Mouse (Mus musculus) midbrain, embryonic 11.5 days (tissue): ENCODE data around the gene Cbx7. TPM values are rescaled to one million over a fixed set of nuclear protein-coding genes. Genes with fewer than 3 reads are reported as not detected.

Source experiments
- ATAC-seq: fragments of 200-750 bp; cut with Nextera tagmentation; 2 replicates; pipeline ENCODE4 v1.8.0; 2017; ENCODE audit warnings: moderate TSS enrichment, moderate library complexity; ENCODE audit not compliant: low FRiP score
- DNase-seq: peaks from one replicate; pipeline ENCODE4 v3.0.0; 2015; ENCODE audit warnings: low spot score; ENCODE audit errors: missing footprints
- H3K27ac ChIP-seq: fragments of 300-500 bp; sonication (generic); 2 replicates; pipeline ENCODE4 v1.5.1; 2014; ENCODE audit warnings: low read depth, low read length
- H3K27me3 ChIP-seq: fragments of 300-500 bp; sonication (generic); 2 replicates; pipeline ENCODE4 v1.6.1; 2014; ENCODE audit warnings: mild to moderate bottlenecking, low read length, moderate library complexity, mixed read lengths; ENCODE audit not compliant: control insufficient read depth, insufficient read depth
- H3K36me3 ChIP-seq: fragments of 300-500 bp; sonication (generic); 2 replicates; pipeline ENCODE4 v1.6.1; 2014; ENCODE audit warnings: mild to moderate bottlenecking, low read length, moderate library complexity, mixed read lengths; ENCODE audit not compliant: control insufficient read depth, insufficient read depth
- H3K4me1 ChIP-seq: fragments of 300-500 bp; sonication (generic); 2 replicates; pipeline ENCODE4 v1.6.1; 2014; ENCODE audit warnings: low read length; ENCODE audit not compliant: control insufficient read depth, insufficient read depth
- H3K4me2 ChIP-seq: fragments of 300-500 bp; sonication (generic); 2 replicates; pipeline ENCODE4 v1.6.1; 2014; ENCODE audit warnings: mild to moderate bottlenecking, moderate library complexity
- H3K4me3 ChIP-seq: fragments of 300-500 bp; sonication (generic); 2 replicates; pipeline ENCODE4 v1.5.1; 2014; ENCODE audit warnings: low read depth, low read length
- H3K9ac ChIP-seq: fragments of 300-500 bp; sonication (generic); 2 replicates; pipeline ENCODE4 v1.6.1; 2014; ENCODE audit warnings: low read length
- H3K9me3 ChIP-seq: fragments of 300-500 bp; sonication (generic); 2 replicates; pipeline ENCODE4 v1.6.1; 2016; ENCODE audit warnings: low read length; ENCODE audit not compliant: control insufficient read depth
- WGBS: fragments of 180-500 bp; shearing (Covaris S2); extraction: QIAGEN DNeasy Blood & Tissue Kit; methylation state at CpG from one replicate; pipeline ENCODE4 v1.1.7; 2014; 5-methylcytosine and 5-hydroxymethylcytosine counted together
- polyA plus RNA-seq: library from polyadenylated mRNA; unstranded; fragments of >200 nt; fragmentation: Nextera tagmentation; extraction: Ambion mirVana; gene quantifications from 2 replicates; pipeline ENCODE4 v1.2.1, GENCODE M21; 2014

Gene Cbx7
- polyA plus RNA-seq, 1 experiment from 2014 or later, result 1.9 TPM

- DNase-seq (peak; percentile 35), ATAC-seq (no peak)
- no peaks in the 10 kb centered on the region for H3K36me3 ChIP-seq
- H3K27me3 ChIP-seq, result peaks cover 18% of the 10 kb centered on the region
- WGBS, result 84% methylated on average over 2 of the region's 2 CpGs
- no peak overlapping the region for H3K27ac ChIP-seq
- peaks cover 14% of the 10 kb centered on the region for H3K4me1 ChIP-seq
- H3K9ac ChIP-seq, result no peak overlapping the region
- no peak overlapping the region for H3K4me2 ChIP-seq
- H3K9me3 ChIP-seq, result no peaks in the 10 kb centered on the region
- no peak overlapping the region for H3K4me3 ChIP-seq
These were observed 42.2 kb downstream of the Cbx7 start for GRCm38 (mm10) chr15:79928736-79929135.

- peak; percentile 2 for DNase-seq
- Histone ChIP-seq H3K9me3 (no peaks in the 10 kb centered on the region), H3K4me1 (peaks cover 10% of the 10 kb centered on the region), H3K9ac (no peak overlapping the region), H3K27ac (no peak overlapping the region), H3K36me3 (no peaks in the 10 kb centered on the region), H3K4me3 (no peak overlapping the region), H3K27me3 (peaks cover 14% of the 10 kb centered on the region), H3K4me2 (no peak overlapping the region; the same call in 1 of the 2 replicates)
- 89% methylated on average over 3 of the region's 3 CpGs for WGBS
- no peak for ATAC-seq
These were observed 42.6 kb downstream of the Cbx7 start for GRCm38 (mm10) chr15:79928316-79928715.

- WGBS, result under 1% methylated on average over 29 of the region's 29 CpGs
- Histone ChIP-seq H3K9me3 (no peaks in the 10 kb centered on the region), H3K4me3 (peak overlapping the region; percentile 55), H3K36me3 (no peaks in the 10 kb centered on the region), H3K27me3 (peaks cover 7% of the 10 kb centered on the region; the same call in 1 of the 2 replicates), H3K27ac (no peak overlapping the region), H3K9ac (peak overlapping the region; percentile 61), H3K4me2 (peak overlapping the region; percentile 86), H3K4me1 (peaks cover 9% of the 10 kb centered on the region)
- DNase-seq (peak; percentile 95), ATAC-seq (peak; percentile 76)
These were observed 43.2 kb downstream of the Cbx7 start for GRCm38 (mm10) chr15:79927637-79928122.

GRCm38 (mm10) chr15:79926856-79927416, 44.0 kb downstream of the Cbx7 start:
- Histone ChIP-seq H3K27me3 (peaks cover 2% of the 10 kb centered on the region; the same call in 1 of the 2 replicates), H3K4me1 (peaks cover 6% of the 10 kb centered on the region), H3K4me2 (peak overlapping the region; percentile 86), H3K9me3 (no peaks in the 10 kb centered on the region), H3K36me3 (no peaks in the 10 kb centered on the region), H3K27ac (no peak overlapping the region), H3K4me3 (no peak overlapping the region; the same call in 1 of the 2 replicates), H3K9ac (peak overlapping the region; percentile 61)
- ATAC-seq (no peak), DNase-seq (peak; percentile 71)
- WGBS, result 75% methylated on average over 11 of the region's 11 CpGs

GRCm38 (mm10) chr15:79919787-79920186, 51.1 kb downstream of the Cbx7 start:
- no peak for DNase-seq
- H3K4me2 ChIP-seq, result no peak overlapping the region
- no peak for ATAC-seq
- no peaks in the 10 kb centered on the region for H3K9me3 ChIP-seq
- no peak overlapping the region for H3K9ac ChIP-seq
- WGBS, result 46% methylated on average over 2 of the region's 2 CpGs
- no peak overlapping the region for H3K4me3 ChIP-seq
- no peaks in the 10 kb centered on the region for H3K27me3 ChIP-seq
- no peaks in the 10 kb centered on the region for H3K4me1 ChIP-seq
- H3K36me3 ChIP-seq, result no peaks in the 10 kb centered on the region
- no peak overlapping the region for H3K27ac ChIP-seq

- Histone ChIP-seq H3K36me3 (no peaks in the 10 kb centered on the region), H3K27ac (no peak overlapping the region), H3K4me2 (no peak overlapping the region), H3K27me3 (no peaks in the 10 kb centered on the region), H3K4me3 (no peak overlapping the region), H3K9me3 (no peaks in the 10 kb centered on the region), H3K9ac (no peak overlapping the region), H3K4me1 (no peaks in the 10 kb centered on the region)
- no peak for ATAC-seq
- no peak for DNase-seq
- 89% methylated on average over 16 of the region's 16 CpGs for WGBS
These were observed 52.4 kb downstream of the Cbx7 start for GRCm38 (mm10) chr15:79918485-79918884.

- H3K27ac ChIP-seq, result no peak overlapping the region
- no peak overlapping the region for H3K4me2 ChIP-seq
- H3K36me3 ChIP-seq, result no peaks in the 10 kb centered on the region
- H3K9me3 ChIP-seq, result no peaks in the 10 kb centered on the region
- no peak for ATAC-seq
- H3K4me3 ChIP-seq, result no peak overlapping the region
- 93% methylated on average over 14 of the region's 14 CpGs for WGBS
- DNase-seq, result no peak
- H3K4me1 ChIP-seq, result no peaks in the 10 kb centered on the region
- H3K9ac ChIP-seq, result no peak overlapping the region
- no peaks in the 10 kb centered on the region for H3K27me3 ChIP-seq
These were observed 53.7 kb downstream of the Cbx7 start for GRCm38 (mm10) chr15:79917111-79917720.

GRCm38 (mm10) chr15:79916150-79916549, 54.8 kb downstream of the Cbx7 start:
- H3K27me3 ChIP-seq, result no peaks in the 10 kb centered on the region
- DNase-seq (no peak), ATAC-seq (no peak)
- H3K36me3 ChIP-seq, result no peaks in the 10 kb centered on the region
- no peak overlapping the region for H3K9ac ChIP-seq
- no peak overlapping the region for H3K4me3 ChIP-seq
- H3K27ac ChIP-seq, result no peak overlapping the region
- no peaks in the 10 kb centered on the region for H3K9me3 ChIP-seq
- H3K4me1 ChIP-seq, result no peaks in the 10 kb centered on the region
- WGBS, result 72% methylated on average over 5 of the region's 5 CpGs
- no peak overlapping the region for H3K4me2 ChIP-seq

- Histone ChIP-seq H3K4me1 (no peaks in the 10 kb centered on the region), H3K36me3 (no peaks in the 10 kb centered on the region), H3K27me3 (no peaks in the 10 kb centered on the region), H3K4me2 (no peak overlapping the region), H3K4me3 (no peak overlapping the region), H3K9ac (no peak overlapping the region), H3K27ac (no peak overlapping the region), H3K9me3 (no peaks in the 10 kb centered on the region)
- ATAC-seq, result no peak
- WGBS, result 91% methylated on average over 3 of the region's 3 CpGs
- no peak for DNase-seq
These were observed 56.6 kb downstream of the Cbx7 start for GRCm38 (mm10) chr15:79914357-79914756.
